Mouse (Mus musculus): Measurements from ENCODE around the gene Flot2. TPM values are rescaled to one million over a fixed set of nuclear protein-coding genes. Genes with fewer than 3 reads are reported as not detected.
A peak's percentile ranks its signal among the peaks of the same experiment; 100 is the strongest.

The Flot2 gene
- 56.1 and 67.6 TPM in 2 replicates for polyA plus RNA-seq (2015; fragmentation: Nextera tagmentation; extraction: Ambion mirVana)

- 1% methylated on average over 51 of the region's 55 CpGs for WGBS
- Histone ChIP-seq H3K27me3 (no peaks in the 10 kb centered on the region), H3K4me1 (peaks cover 39% of the 10 kb centered on the region), H3K9me3 (no peaks in the 10 kb centered on the region), H3K27ac (peak within 1 kb of the TSS; percentile 93), H3K9ac (peak within 1 kb of the TSS; percentile 77), H3K36me3 (peaks cover 12% of the 10 kb centered on the region; the same call in 1 of the 2 replicates), H3K4me2 (peak within 1 kb of the TSS; percentile 82), H3K4me3 (peak within 1 kb of the TSS; percentile 85)
- peak; percentile 79 for ATAC-seq (ENCODE audit: insufficient number of reproducible peaks, low FRiP score, low TSS enrichment, low read depth)
Observed at GRCm38 (mm10) chr11:78037831-78038752, at the start of gene Flot2. Gene Flot2, plus strand, starts transcription at chr11:78037931.

GRCm38 (mm10) chr11:77989071-77989690, 48.5 kb upstream of the Flot2 start:
- no peak for ATAC-seq (ENCODE audit: insufficient number of reproducible peaks, low FRiP score, low TSS enrichment, low read depth)
- H3K9me3 ChIP-seq, result no peaks in the 10 kb centered on the region
- H3K27me3 ChIP-seq, result no peaks in the 10 kb centered on the region
- H3K27ac ChIP-seq, result no peak overlapping the region
- H3K36me3 ChIP-seq, result peaks cover 31% of the 10 kb centered on the region
- H3K9ac ChIP-seq, result no peak overlapping the region
- no peak overlapping the region for H3K4me3 ChIP-seq
- H3K4me1 ChIP-seq, result peaks cover 8% of the 10 kb centered on the region
- no peak overlapping the region for H3K4me2 ChIP-seq
- WGBS, result 84% methylated on average over 13 of the region's 13 CpGs

- Histone ChIP-seq H3K36me3 (peaks cover 32% of the 10 kb centered on the region), H3K4me3 (no peak overlapping the region), H3K9ac (no peak overlapping the region), H3K4me1 (no peaks in the 10 kb centered on the region), H3K27ac (no peak overlapping the region), H3K9me3 (no peaks in the 10 kb centered on the region), H3K4me2 (no peak overlapping the region), H3K27me3 (no peaks in the 10 kb centered on the region)
- no peak for ATAC-seq (ENCODE audit: insufficient number of reproducible peaks, low FRiP score, low TSS enrichment, low read depth)
- 61% methylated on average over 1 of the region's 1 CpGs for WGBS
Observed at GRCm38 (mm10) chr11:77995556-77995955, 42.2 kb upstream of the Flot2 start.

- H3K4me1 ChIP-seq, result no peaks in the 10 kb centered on the region
- H3K4me2 ChIP-seq, result no peak overlapping the region
- H3K27ac ChIP-seq, result no peak overlapping the region
- H3K9ac ChIP-seq, result no peak overlapping the region
- no peaks in the 10 kb centered on the region for H3K9me3 ChIP-seq
- H3K36me3 ChIP-seq, result peaks cover 67% of the 10 kb centered on the region
- WGBS, result 91% methylated on average over 5 of the region's 5 CpGs
- no peak overlapping the region for H3K4me3 ChIP-seq
- H3K27me3 ChIP-seq, result no peaks in the 10 kb centered on the region
- no peak for ATAC-seq (ENCODE audit: insufficient number of reproducible peaks, low FRiP score, low TSS enrichment, low read depth)
Observed at GRCm38 (mm10) chr11:78006446-78006845, 31.3 kb upstream of the Flot2 start.

GRCm38 (mm10) chr11:78019676-78020075, 18.1 kb upstream of the Flot2 start:
- ATAC-seq (ENCODE audit: insufficient number of reproducible peaks, low FRiP score, low TSS enrichment, low read depth), result no peak
- Histone ChIP-seq H3K9ac (no peak overlapping the region), H3K27ac (no peak overlapping the region), H3K36me3 (peaks cover 84% of the 10 kb centered on the region), H3K4me2 (no peak overlapping the region), H3K27me3 (no peaks in the 10 kb centered on the region), H3K4me3 (no peak overlapping the region), H3K9me3 (no peaks in the 10 kb centered on the region), H3K4me1 (no peaks in the 10 kb centered on the region)
- 21% methylated on average over 4 of the region's 4 CpGs for WGBS

- H3K27ac ChIP-seq, result no peak overlapping the region
- H3K4me3 ChIP-seq, result no peak overlapping the region
- no peaks in the 10 kb centered on the region for H3K4me1 ChIP-seq
- H3K36me3 ChIP-seq, result peaks cover 81% of the 10 kb centered on the region
- 80% methylated on average over 8 of the region's 8 CpGs for WGBS
- H3K27me3 ChIP-seq, result no peaks in the 10 kb centered on the region
- H3K9me3 ChIP-seq, result no peaks in the 10 kb centered on the region
- no peak overlapping the region for H3K9ac ChIP-seq
- no peak for ATAC-seq (ENCODE audit: insufficient number of reproducible peaks, low FRiP score, low TSS enrichment, low read depth)
- H3K4me2 ChIP-seq, result no peak overlapping the region
Observed at GRCm38 (mm10) chr11:78023607-78024006, 14.1 kb upstream of the Flot2 start.

GRCm38 (mm10) chr11:78029240-78029639, 8.5 kb upstream of the Flot2 start:
- H3K27ac ChIP-seq, result no peak overlapping the region
- no peaks in the 10 kb centered on the region for H3K27me3 ChIP-seq
- H3K4me1 ChIP-seq, result peaks cover 25% of the 10 kb centered on the region
- WGBS, result 89% methylated on average over 8 of the region's 8 CpGs
- H3K36me3 ChIP-seq, result peaks cover 54% of the 10 kb centered on the region
- no peak overlapping the region for H3K4me3 ChIP-seq
- H3K9ac ChIP-seq, result no peak overlapping the region
- no peak for ATAC-seq (ENCODE audit: insufficient number of reproducible peaks, low FRiP score, low TSS enrichment, low read depth)
- H3K9me3 ChIP-seq, result no peaks in the 10 kb centered on the region
- no peak overlapping the region for H3K4me2 ChIP-seq

GRCm38 (mm10) chr11:78030600-78030999, 7.1 kb upstream of the Flot2 start:
- Histone ChIP-seq H3K9me3 (no peaks in the 10 kb centered on the region), H3K27me3 (no peaks in the 10 kb centered on the region), H3K27ac (no peak overlapping the region), H3K4me3 (no peak overlapping the region), H3K36me3 (peaks cover 49% of the 10 kb centered on the region), H3K4me1 (peaks cover 25% of the 10 kb centered on the region), H3K4me2 (no peak overlapping the region), H3K9ac (no peak overlapping the region)
- ATAC-seq (ENCODE audit: insufficient number of reproducible peaks, low FRiP score, low TSS enrichment, low read depth), result no peak
- 47% methylated on average over 2 of the region's 2 CpGs for WGBS

- Histone ChIP-seq H3K27ac (peak overlapping the region; percentile 94), H3K4me1 (peaks cover 25% of the 10 kb centered on the region), H3K9ac (no peak overlapping the region), H3K4me2 (peak overlapping the region; percentile 87), H3K9me3 (no peaks in the 10 kb centered on the region), H3K27me3 (no peaks in the 10 kb centered on the region), H3K4me3 (peak overlapping the region; percentile 79), H3K36me3 (peaks cover 41% of the 10 kb centered on the region)
- ATAC-seq (ENCODE audit: insufficient number of reproducible peaks, low FRiP score, low TSS enrichment, low read depth), result no peak
- 34% methylated on average over 6 of the region's 6 CpGs for WGBS
Observed at GRCm38 (mm10) chr11:78031389-78031788, 6.3 kb upstream of the Flot2 start.

- peak within 1 kb of the TSS; percentile 94 for H3K27ac ChIP-seq
- peaks cover 33% of the 10 kb centered on the region for H3K36me3 ChIP-seq
- H3K4me1 ChIP-seq, result peaks cover 32% of the 10 kb centered on the region
- under 1% methylated on average over 75 of the region's 96 CpGs for WGBS
- peak within 1 kb of the TSS; percentile 87 for H3K4me2 ChIP-seq
- H3K9ac ChIP-seq, result peak within 1 kb of the TSS; percentile 63
- peak; percentile 87 for ATAC-seq (ENCODE audit: insufficient number of reproducible peaks, low FRiP score, low TSS enrichment, low read depth)
- H3K27me3 ChIP-seq, result no peaks in the 10 kb centered on the region
- no peaks in the 10 kb centered on the region for H3K9me3 ChIP-seq
- H3K4me3 ChIP-seq, result peak within 1 kb of the TSS; percentile 79
Observed at GRCm38 (mm10) chr11:78031947-78032808, 5.6 kb upstream of the Flot2 start, which contains the start of gene Dhrs13. Gene Dhrs13, plus strand, starts transcription at chr11:78032280.

GRCm38 (mm10) chr11:78032809-78033195, 4.9 kb upstream of the Flot2 start:
- peak overlapping the region; percentile 79 for H3K4me3 ChIP-seq
- H3K4me2 ChIP-seq, result peak overlapping the region; percentile 87
- ATAC-seq (ENCODE audit: insufficient number of reproducible peaks, low FRiP score, low TSS enrichment, low read depth), result no peak
- H3K27me3 ChIP-seq, result no peaks in the 10 kb centered on the region
- peak overlapping the region; percentile 63 for H3K9ac ChIP-seq
- 7% methylated on average over 5 of the region's 5 CpGs for WGBS
- H3K4me1 ChIP-seq, result peaks cover 38% of the 10 kb centered on the region
- peak overlapping the region; percentile 94 for H3K27ac ChIP-seq
- H3K36me3 ChIP-seq, result peaks cover 27% of the 10 kb centered on the region
- H3K9me3 ChIP-seq, result no peaks in the 10 kb centered on the region

Data from limb, embryonic 15.5 days (tissue).